Mouse (Mus musculus): ENCODE data around the gene Synpr.

DNA sequence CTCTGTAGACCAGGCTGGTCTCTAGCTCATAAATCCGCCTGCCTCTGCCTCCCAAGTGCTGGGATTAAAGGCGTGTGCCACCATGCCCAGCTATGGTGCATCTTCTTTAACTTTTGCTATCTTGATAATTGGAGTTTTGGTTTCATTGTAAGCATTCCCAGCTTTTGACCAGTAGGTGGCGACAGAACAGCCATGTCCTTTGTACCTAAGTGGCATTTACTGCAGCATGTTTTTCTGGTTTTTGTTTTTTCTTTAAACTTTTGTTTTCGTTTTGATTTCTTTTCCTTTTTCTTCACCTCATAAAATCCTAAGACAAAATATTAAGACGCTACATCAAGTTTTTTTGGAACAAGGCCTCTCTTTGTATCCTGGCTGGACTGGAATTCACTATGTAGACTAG lies 69.6 kb downstream of the Synpr start:
- TF ChIP-seq USF1 (IDR thresholded peaks at IDR 0.05; ENCODE audit: low read depth, low read length) (no peak), ELF1 (IDR thresholded peaks at IDR 0.05; ENCODE audit: low read depth, low read length) (no peak), CTCF (conservative IDR thresholded peaks at IDR 0.05 in 1 of 2, IDR thresholded peaks at IDR 0.05 in 1 of 2; ENCODE audit: low read depth in 2 of 2, low read length in 2 of 2) (peak; percentile 76 to 80), JUND (conservative IDR thresholded peaks at IDR 0.05; ENCODE audit: low read depth, low read length) (no peak), NELFE (IDR thresholded peaks at IDR 0.05; ENCODE audit: low read depth, low read length) (no peak), IRF4 (IDR thresholded peaks at IDR 0.05; ENCODE audit: low read depth, low read length) (no peak), HCFC1 (IDR thresholded peaks at IDR 0.05; ENCODE audit: low read depth, low read length) (no peak), TCF12 (IDR thresholded peaks at IDR 0.05; ENCODE audit: low read depth, low read length) (no peak), CHD2 (IDR thresholded peaks at IDR 0.05; ENCODE audit: low read length) (no peak), E2F4 (IDR thresholded peaks at IDR 0.05; ENCODE audit: insufficient replicate concordance, low read depth, low read length) (no peak), POLR2A (IDR thresholded peaks at IDR 0.05; ENCODE audit: low read depth, low read length) (no peak)

Data from CH12.LX (cell line).